Mouse (Mus musculus) CD4-positive, CD25-positive, alpha-beta regulatory T cell, adult 2 months (primary cell): ENCODE measurements at regions not wholly inside any gene's neighbourhood (a gene's known extent, or its start where the extent isn't known, plus 50 kb on each side); places are given as distances from the start of the nearest gene placed in this dataset.

Experiments
- DNase-seq: peaks from one replicate; pipeline ENCODE4 v3.0.0-alpha.2; 2012; ENCODE audit warnings: low read depth, low spot score

DNA sequence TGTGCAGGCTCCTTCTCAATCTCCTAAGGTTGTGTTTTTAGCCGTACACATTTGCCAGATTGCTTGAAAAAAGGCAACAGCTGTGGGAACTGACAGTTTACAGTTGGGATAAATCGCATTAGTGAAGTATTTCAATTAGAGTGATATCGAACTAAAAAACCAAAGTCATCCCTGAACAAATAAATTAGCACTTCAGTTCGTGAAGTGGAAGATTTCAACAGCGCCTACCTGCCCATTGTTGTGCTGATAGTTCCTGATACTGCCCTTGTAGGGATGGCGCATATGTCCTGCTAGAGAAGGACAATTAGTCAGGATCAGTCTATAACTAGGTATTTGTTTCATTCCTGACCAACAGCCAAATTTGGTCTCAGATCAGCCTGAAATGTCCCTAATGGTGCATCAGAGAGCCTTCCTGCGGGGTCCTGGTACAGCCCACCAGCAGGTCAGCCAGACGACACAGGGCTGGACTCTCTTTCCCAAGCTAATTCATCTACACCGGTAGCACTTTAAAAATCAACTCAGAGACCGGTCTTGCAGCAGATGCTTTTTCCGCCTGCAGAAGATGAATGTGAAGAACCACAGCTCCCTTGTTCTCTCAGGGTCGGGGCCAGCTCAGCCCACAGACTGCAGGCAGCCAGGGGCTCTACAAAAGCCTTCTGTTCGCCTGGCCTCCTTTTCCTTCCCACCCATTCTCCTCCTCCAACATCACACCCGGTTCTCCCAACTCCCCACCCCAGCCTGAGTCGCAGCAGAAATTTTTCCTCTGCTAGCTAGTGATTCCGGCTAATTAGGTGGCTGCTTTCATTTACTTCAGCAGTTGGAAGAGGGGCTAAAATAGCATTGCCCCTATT, 146.1 kb downstream of the Psat1 start:
- DNase-seq, result no peak

- no peak for DNase-seq
These were observed 150.7 kb downstream of the Psat1 start for GRCm38 (mm10) chr19:15796466-15796865.

DNA sequence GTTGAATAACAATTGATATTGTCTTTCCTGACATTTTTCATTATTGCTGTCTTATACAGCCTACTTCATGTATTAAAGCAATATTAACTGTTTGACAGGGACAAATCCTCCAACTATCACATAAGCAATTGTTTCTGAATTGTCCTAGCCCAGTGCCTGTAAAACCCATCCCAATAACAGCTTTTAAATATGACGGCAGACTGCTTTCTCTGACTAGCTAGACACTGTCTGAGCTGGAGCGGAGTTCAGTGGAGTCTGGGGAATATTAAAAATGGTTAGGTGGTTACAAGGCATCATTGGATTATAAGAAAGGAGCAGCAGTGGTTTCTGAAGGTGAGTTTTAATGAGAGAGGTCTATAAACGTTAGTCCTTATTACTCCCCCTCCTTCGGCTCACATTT, 155.2 kb downstream of the Psat1 start:
- DNase-seq, result no peak

GRCm38 (mm10) chr19:15791264-15791913, 155.7 kb downstream of the Psat1 start:
- no peak for DNase-seq

- no peak for DNase-seq
These were observed 156.4 kb downstream of the Psat1 start for GRCm38 (mm10) chr19:15790620-15791263.

DNA sequence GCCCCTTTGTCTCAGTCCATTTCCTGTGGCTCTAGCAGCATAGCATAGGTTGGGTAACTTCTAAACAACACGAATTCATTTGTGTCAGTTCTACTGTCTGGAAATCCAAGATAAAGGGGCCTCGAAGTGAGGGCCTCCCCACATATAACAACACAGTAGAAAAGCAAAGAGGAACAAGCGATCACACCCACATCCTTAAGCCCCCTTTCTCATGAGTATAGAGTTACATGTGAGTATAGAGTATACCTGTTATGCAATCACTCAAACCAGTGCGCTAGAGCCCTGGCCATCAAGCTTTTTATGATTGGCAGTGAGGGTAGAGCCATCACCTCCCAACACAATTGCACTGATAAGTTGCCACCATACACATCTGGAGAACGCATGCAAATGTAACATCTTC, 157.4 kb downstream of the Psat1 start:
- no peak for DNase-seq

DNA sequence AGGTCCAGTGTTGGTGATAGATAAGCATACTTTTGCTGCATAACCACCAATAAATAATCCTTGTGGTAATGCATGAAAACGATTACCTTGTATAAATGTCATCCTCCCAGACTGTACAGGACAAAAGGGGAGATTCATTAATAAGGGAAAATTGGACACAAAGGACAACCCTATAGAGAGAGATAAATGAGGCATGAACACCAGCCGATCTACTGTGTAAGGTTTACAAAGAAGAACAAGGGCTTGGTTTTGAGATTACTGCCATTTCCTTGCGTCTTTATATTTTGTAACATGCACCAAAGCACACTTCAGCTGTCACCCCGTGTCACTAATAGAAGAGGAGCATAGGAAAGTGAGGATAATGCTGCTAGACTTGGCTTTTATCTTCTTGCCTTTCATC, 162.5 kb downstream of the Psat1 start:
- no peak for DNase-seq

DNA sequence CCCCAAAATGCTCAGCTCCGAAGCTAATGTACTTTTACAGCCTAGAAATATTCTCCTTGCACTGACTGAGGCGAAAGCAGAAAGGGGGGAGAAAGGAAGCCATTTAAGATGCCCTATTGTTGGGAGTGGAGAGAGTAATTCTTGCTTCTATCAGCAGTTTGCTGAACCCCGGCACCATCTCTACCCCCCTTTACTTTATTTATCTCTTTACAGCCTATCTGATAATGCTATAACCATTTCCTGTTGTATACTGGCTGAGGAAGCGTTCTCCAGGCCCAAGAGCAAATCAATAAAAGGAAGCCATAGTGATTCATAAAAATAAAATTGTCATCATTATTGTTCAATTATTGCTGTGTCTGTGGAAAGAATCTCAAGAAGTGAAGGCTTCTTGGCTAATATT, 177.5 kb downstream of the Psat1 start:
- no peak for DNase-seq

GRCm38 (mm10) chr19:15761086-15761485, 186.1 kb downstream of the Psat1 start:
- no peak for DNase-seq

GRCm38 (mm10) chr19:15745026-15745777, 201.9 kb downstream of the Psat1 start:
- DNase-seq, result no peak

GRCm38 (mm10) chr19:15736200-15736599, 210.9 kb downstream of the Psat1 start:
- no peak for DNase-seq

GRCm38 (mm10) chr19:15726785-15727406, 220.2 kb downstream of the Psat1 start:
- DNase-seq, result no peak

- DNase-seq, result no peak
These were observed 254.6 kb downstream of the Psat1 start for GRCm38 (mm10) chr19:15692379-15693023.

DNA sequence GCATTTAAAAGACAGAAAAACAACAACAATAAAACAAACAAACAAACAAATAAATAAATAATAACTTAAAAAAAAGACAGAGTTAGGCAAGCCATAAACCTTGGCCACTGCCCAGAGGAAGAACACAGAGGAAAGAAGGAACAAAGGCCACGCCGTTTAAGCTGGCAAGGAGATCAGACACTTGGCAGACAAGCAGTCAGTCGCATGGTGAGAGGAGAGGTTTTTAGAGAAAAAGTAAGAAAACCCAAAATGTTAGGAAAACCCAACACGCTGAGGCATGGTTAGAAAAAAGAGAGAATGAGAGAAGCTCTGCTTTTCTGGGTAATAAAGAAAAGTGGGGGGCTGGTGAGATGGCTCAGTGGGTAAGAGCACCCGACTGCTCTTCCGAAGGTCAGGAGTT, 277.1 kb downstream of the Psat1 start:
- DNase-seq, result no peak

DNA sequence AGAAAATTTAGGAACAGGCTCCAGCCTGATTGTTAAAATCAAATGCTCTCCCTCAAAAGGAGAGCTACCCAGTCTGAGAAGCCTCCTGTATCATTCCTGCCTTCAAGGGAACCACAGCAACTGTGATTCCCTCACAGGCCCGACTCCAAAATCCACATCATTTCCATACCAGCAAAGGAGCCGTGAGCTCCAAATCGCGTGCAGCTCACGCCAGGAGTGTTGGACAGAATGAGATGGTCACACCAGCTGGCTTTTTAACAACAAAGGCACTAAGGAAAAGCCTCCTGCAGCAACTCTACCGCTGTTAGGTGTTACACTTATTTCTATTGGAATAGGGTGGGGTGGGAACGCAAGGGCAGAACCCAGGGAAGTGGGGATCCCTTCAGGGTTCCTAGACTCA, 277.6 kb downstream of the Psat1 start:
- DNase-seq, result no peak

GRCm38 (mm10) chr19:15668624-15669016, 278.5 kb downstream of the Psat1 start:
- no peak for DNase-seq

DNA sequence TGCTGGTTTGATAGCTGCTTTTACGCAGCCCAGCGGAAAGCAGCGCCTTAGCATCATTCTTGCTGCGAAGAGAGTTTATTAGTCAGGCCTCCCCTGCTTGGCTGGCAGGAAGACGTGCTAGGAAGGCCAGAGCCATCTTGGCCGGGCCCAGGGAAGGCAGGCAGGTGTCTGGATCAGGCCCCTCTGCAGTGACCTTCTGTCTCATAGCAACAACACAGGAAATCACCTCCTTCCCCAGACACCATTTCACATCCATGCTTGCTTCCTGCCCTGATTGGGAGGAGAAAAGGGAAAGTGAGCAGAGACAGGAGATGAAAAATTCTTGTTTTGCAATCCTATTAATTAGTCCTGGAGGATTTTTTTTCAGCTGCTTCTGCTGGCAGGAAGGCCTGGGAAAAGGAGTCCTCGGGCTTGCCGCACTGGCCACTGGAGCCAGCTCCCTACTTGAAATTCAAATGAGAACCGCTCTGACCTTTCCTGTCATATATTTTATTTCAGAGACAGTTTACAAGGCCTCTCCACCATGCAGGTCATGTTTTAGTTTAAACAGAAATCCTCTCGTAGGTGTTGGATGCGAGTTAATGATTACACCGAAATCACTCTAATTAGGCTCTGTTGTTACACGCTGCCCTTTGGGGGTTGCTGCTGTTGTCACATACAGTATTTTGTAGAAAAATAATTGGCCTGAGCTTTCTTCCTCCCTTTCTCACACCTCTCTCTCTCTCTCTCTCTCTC, 279.1 kb downstream of the Psat1 start:
- no peak for DNase-seq

GRCm38 (mm10) chr19:15663659-15664255, 283.4 kb downstream of the Psat1 start:
- no peak for DNase-seq

DNA sequence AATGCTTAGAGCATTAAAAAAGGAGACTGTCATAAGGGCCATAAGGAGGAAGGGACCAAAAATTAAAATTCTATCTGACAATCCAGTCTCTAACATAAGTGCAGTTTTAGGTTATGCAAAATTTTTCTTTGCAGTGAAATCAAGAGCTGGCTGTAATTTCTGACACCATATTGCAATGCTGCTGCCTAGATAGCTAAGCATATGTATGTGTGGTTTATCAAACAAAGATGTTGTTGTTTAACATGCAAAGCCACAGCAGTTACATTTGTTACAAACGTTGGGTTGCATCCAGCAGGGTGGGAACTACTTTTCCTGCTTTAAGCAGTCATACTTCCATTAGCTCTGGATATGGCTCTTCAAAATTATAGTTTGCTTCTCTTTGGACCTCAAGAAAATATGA, 288.5 kb downstream of the Psat1 start:
- no peak for DNase-seq

GRCm38 (mm10) chr19:15657846-15658245, 289.3 kb downstream of the Psat1 start:
- DNase-seq, result no peak
